Mouse (Mus musculus) heart, adult 2 months (tissue): ENCODE measurements around the gene Hcrtr2. TPM values are rescaled to one million over a fixed set of nuclear protein-coding genes. Genes with fewer than 3 reads are reported as not detected.

Experiments
- DNase-seq, 2 experiments: peaks; one replicate each; pipeline ENCODE4 v3.0.0; 2021
- H3K27ac ChIP-seq: fragments of 200-600 bp; 2 replicates; pipeline ENCODE4 v1.8.1; 2022
- H3K27me3 ChIP-seq: fragments of 200-500 bp; 2 replicates; pipeline ENCODE4 v1.6.1; 2012; ENCODE audit warnings: mild to moderate bottlenecking, low read length, inconsistent platforms, mixed read lengths; ENCODE audit not compliant: control insufficient read depth, insufficient read depth
- H3K36me3 ChIP-seq: fragments of 200-500 bp; 2 replicates; pipeline ENCODE4 v1.6.1; 2012; ENCODE audit warnings: low read length, inconsistent platforms; ENCODE audit not compliant: control insufficient read depth, insufficient read depth
- H3K4me1 ChIP-seq: fragments of 200-500 bp; 2 replicates; pipeline ENCODE4 v1.6.1; 2011; ENCODE audit warnings: low read length; ENCODE audit not compliant: control insufficient read depth, insufficient read depth
- H3K4me3 ChIP-seq: fragments of 200-600 bp; 2 replicates; pipeline ENCODE4 v1.8.1; 2022
- H3K79me2 ChIP-seq: fragments of 200-500 bp; replicated peaks from 2 replicates; pipeline ENCODE4 v1.6.1; 2012; ENCODE audit warnings: mild to moderate bottlenecking, inconsistent platforms, low read length, moderate library complexity, mixed read lengths; ENCODE audit not compliant: control insufficient read depth, insufficient read depth
- H3K9ac ChIP-seq: fragments of 200-500 bp; 2 replicates; pipeline ENCODE4 v1.6.1; 2012; ENCODE audit warnings: low read depth, mild to moderate bottlenecking, control low read depth, inconsistent platforms, low read length, mixed read lengths
- CTCF ChIP-seq: fragments of 200-600 bp; IDR thresholded peaks from 2 replicates; pipeline ENCODE4 v1.8.1; 2022; ENCODE audit warnings: antibody characterized with exemption, mild to moderate bottlenecking, moderate library complexity
- intact Hi-C: fragments of 180-260 bp; cut with DNase I; formaldehyde crosslinking; loops from one replicate; pipeline ENCODE4 v1.15.1; 2025
- polyA plus RNA-seq: library from polyadenylated mRNA; depleted of rRNA; stranded (reverse); fragments of >200 nt; gene quantifications from 2 replicates; pipeline ENCODE4 v1.2.3, GENCODE M21; 2012; rRNA removed
- total RNA-seq, 2 experiments: library from RNA; stranded (reverse); gene quantifications; 2 replicates each; pipeline ENCODE4 v1.2.3; 2021

Hcrtr2 gene
- total and polyA plus RNA-seq, 3 experiments, result not detected

DNA sequence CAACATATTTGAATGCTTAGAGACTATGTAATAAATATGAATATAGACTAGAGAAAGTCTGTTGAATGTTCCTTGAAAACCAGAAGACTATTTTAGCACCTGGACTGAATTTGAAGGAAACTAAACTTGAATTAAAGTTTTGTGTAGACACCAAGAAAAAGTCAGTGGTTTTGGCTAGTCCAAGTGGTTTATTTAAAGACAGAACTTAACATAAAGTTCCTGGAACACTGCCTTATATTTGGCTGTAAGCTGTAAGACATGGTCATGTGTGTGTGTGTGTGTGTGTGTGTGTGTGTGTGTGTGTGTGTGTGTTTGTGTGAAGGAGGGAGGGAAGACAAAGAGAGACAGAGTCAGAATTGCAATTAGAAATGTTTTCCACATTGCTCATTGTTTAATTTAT, 144.4 kb downstream of the Hcrtr2 start:
- no peaks in the 10 kb centered on the region for H3K4me1 ChIP-seq
- H3K79me2 ChIP-seq, result no peaks in the 10 kb centered on the region
- H3K36me3 ChIP-seq, result no peaks in the 10 kb centered on the region
- no peak for DNase-seq
- H3K27ac ChIP-seq, result no peak overlapping the region
- H3K4me3 ChIP-seq, result no peak overlapping the region
- intact Hi-C loops, result no loop called here
- H3K27me3 ChIP-seq, result no peaks in the 10 kb centered on the region
- no peak overlapping the region for H3K9ac ChIP-seq
- TF ChIP-seq CTCF, result no peak

Other genes starting within 250 kb of the Hcrtr2 start
- gene Gfral, start 110.2 kb downstream of the Hcrtr2 start, total RNA-seq, result not detected
- not detected in 2 replicates for gene Gfral, start 110.2 kb downstream of the Hcrtr2 start, polyA plus RNA-seq
- gene Fam83b, start 243.3 kb upstream of the Hcrtr2 start, total RNA-seq, result under 1 TPM in 1 of 2 experiments, not detected in 1; 0.34 TPM
- not detected in 2 replicates for gene Fam83b, start 243.3 kb upstream of the Hcrtr2 start, polyA plus RNA-seq